Mouse (Mus musculus) cerebellum, adult 2 months (tissue): ENCODE data around the gene Tmem181a. TPM values are rescaled to one million over a fixed set of nuclear protein-coding genes. Genes with fewer than 3 reads are reported as not detected.
"Not testable (repeated sequence)": the region's sequence is repeated elsewhere in the genome, so short reads cannot be mapped to it uniquely, and the experiment has no call there.

ENCODE experiments used
- DNase-seq, 2 experiments: peaks; one replicate each; pipeline ENCODE4 v3.0.0; 2021
- H3K27ac ChIP-seq: fragments of 200-500 bp; 2 replicates; pipeline ENCODE4 v1.5.1; 2012; ENCODE audit warnings: low read length, control low read depth, inconsistent platforms; ENCODE audit not compliant: insufficient read depth
- H3K27me3 ChIP-seq: fragments of 200-500 bp; 2 replicates; pipeline ENCODE4 v1.6.1; 2012; ENCODE audit warnings: inconsistent platforms, mild to moderate bottlenecking, low read length, moderate library complexity; ENCODE audit not compliant: control insufficient read depth, insufficient read depth
- H3K4me1 ChIP-seq: fragments of 200-500 bp; 2 replicates; pipeline ENCODE4 v1.6.1; 2011; ENCODE audit warnings: low read length; ENCODE audit not compliant: control insufficient read depth, insufficient read depth
- H3K4me3 ChIP-seq: fragments of 200-500 bp; replicated peaks from 2 replicates; pipeline ENCODE3; 2011; ENCODE audit warnings: mild to moderate bottlenecking, low read depth, low read length, control low read depth; ENCODE audit not compliant: insufficient read depth
- WGBS: fragments of 180-500 bp; shearing (Covaris S2); methylation state at CpG from one replicate; pipeline ENCODE4 v1.1.7; 2018; 5-methylcytosine and 5-hydroxymethylcytosine counted together
- polyA plus RNA-seq: library from polyadenylated mRNA; depleted of rRNA; stranded (reverse); fragments of >200 nt; gene quantifications from 2 replicates; pipeline ENCODE4 v1.2.3, GENCODE M21; 2012

The Tmem181a gene
- polyA plus RNA-seq, 1 experiment = 83.8 TPM

DNA sequence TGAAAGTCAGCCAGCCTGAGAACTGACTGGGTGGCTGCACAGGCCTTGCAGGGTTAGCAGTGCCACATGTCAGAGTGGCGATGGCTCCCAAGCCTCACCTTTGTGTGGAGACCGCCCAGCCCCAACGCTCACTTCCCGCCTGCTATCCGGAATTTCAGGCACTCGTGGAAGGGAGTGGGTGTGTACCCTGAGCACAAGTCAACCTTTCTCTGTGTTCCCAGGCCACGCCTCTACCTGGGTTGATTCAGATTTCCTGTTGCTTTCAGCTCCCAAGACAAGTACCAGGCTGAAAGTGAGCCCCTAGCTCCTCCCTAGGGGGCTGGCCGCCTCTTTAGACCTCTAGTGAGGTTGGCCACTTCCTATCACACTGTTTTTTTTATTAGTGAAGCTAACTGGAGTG, 22.5 kb downstream of the Tmem181a start:
- 76% methylated on average over 8 of the region's 8 CpGs for WGBS

GRCm38 (mm10) chr17:6279772-6280171, 23.1 kb downstream of the Tmem181a start:
- not testable (repeated sequence) for H3K4me3 ChIP-seq, H3K4me1 ChIP-seq, DNase-seq, H3K27me3 ChIP-seq, H3K27ac ChIP-seq
- WGBS = 82% methylated on average over 10 of the region's 10 CpGs

More for the DNA sequence above, 22.5 kb downstream of the Tmem181a start:
- H3K27ac ChIP-seq, H3K4me1 ChIP-seq, H3K27me3 ChIP-seq, DNase-seq, H3K4me3 ChIP-seq: not testable (repeated sequence)

DNA sequence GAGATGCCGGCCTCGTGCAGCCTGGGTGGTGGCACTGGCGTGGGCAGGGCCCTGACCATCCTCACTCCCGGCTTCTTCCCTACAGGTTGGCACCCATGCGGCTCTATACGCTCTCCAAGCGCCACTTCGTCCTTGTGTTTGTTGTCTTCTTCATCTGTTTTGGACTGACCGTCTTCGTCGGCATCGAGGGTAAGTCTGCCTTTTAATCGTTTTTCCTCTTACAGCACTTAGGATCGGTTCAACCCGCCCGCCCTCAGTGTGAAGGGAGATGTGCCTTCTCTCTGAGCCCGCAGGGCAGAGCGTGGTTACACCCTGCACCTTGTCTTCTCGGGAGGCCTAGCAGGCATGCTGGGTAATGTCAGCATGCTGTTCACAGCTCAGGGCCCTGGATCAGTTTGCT, 23.9 kb downstream of the Tmem181a start:
- H3K4me3 ChIP-seq, H3K27ac ChIP-seq, DNase-seq, H3K27me3 ChIP-seq, H3K4me1 ChIP-seq: not testable (repeated sequence)
- 91% methylated on average over 17 of the region's 19 CpGs for WGBS

DNA sequence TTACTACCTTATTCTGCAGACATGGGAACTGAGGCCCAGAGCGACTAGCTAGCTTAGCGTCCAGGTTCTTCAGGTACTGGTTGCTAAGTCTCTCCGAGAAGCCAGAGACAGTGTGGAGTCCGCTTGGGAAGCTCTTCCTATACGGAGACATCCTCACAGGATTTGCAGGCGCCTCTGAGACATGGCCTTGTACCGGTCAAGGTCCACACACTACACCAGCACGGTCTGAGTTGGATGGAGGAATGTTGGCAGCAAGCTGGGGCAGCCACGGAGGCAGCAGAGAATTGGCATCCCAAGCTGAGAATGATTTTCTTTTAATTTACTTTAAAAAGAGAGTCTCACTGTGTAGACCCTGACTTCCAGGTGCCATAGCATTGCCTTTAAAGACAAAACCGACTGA, 26.5 kb downstream of the Tmem181a start:
- not testable (repeated sequence) for H3K27ac ChIP-seq, DNase-seq, H3K4me3 ChIP-seq, H3K4me1 ChIP-seq, H3K27me3 ChIP-seq
- 84% methylated on average over 8 of the region's 10 CpGs for WGBS

GRCm38 (mm10) chr17:6286169-6286568, 29.5 kb downstream of the Tmem181a start:
- 93% methylated on average over 5 of the region's 5 CpGs for WGBS
- not testable (repeated sequence) for H3K27me3 ChIP-seq, H3K4me3 ChIP-seq, H3K27ac ChIP-seq, DNase-seq, H3K4me1 ChIP-seq

GRCm38 (mm10) chr17:6289045-6289444, 32.4 kb downstream of the Tmem181a start:
- not testable (repeated sequence) for DNase-seq, H3K27ac ChIP-seq, H3K4me1 ChIP-seq, H3K4me3 ChIP-seq, H3K27me3 ChIP-seq
- WGBS = 94% methylated on average over 12 of the region's 12 CpGs

DNA sequence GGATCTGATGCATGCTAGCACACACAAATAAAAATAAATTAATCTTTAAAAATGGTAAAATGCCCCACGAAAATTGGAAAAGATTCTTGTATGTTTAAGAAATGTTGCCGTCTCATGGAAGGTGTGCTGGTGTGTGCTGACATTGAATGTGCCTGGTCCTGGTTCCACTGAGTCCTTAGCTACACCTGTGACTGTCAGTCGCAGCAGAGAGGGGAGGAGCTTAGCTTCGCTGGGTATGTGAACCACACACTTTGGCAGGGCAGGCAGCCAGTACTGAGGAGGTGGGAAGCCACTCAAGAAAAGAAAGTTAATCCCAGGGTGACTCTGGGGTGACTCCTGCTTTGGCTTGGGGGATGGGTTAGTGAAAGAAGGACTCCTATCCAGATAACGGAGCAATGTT, 37.2 kb downstream of the Tmem181a start:
- not testable (repeated sequence) for H3K4me1 ChIP-seq, H3K27me3 ChIP-seq, H3K4me3 ChIP-seq, DNase-seq, H3K27ac ChIP-seq
- WGBS = 100% methylated on average over 1 of the region's 5 CpGs

DNA sequence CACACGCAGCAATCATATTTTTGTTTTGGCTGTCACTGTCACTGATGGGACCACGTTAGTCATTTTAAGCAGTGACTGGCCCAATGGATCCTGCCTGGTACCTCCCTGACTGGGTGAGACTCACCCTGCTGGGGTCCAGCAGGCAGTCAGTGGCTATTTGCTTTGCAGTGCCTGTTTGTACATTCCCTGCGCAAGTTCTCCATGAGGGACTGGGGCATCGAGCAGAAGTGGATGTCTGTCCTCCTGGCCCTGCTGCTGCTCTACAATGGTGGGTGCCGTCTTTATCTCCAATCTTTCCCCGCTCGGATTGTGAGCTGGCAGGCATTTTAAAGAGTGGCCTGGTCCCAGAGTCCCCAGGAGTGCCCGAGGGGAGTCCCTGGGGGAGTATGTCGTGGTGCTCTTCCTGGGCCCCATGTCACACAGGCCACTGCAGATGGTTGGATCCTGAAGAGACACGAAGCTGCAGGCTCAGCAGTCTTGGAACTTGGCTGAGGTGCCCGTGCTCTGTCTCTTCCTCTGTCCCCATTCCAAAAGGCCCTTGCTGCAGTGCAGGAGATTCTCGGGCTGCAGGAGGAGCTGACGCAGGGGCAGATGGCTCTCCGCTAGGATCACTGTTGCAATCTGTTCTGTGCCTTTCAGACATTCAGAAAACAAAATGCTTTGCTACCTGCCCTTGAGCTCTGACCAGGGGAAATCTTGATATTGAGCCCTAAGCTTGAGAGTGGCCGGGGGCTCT, 40.6 kb downstream of the Tmem181a start:
- not testable (repeated sequence) for H3K27me3 ChIP-seq, H3K4me1 ChIP-seq, H3K4me3 ChIP-seq
- 20% methylated on average over 9 of the region's 15 CpGs for WGBS
- H3K27ac ChIP-seq = peak overlapping the region; percentile 80
- peak; percentile 63 to 70 for DNase-seq

DNA sequence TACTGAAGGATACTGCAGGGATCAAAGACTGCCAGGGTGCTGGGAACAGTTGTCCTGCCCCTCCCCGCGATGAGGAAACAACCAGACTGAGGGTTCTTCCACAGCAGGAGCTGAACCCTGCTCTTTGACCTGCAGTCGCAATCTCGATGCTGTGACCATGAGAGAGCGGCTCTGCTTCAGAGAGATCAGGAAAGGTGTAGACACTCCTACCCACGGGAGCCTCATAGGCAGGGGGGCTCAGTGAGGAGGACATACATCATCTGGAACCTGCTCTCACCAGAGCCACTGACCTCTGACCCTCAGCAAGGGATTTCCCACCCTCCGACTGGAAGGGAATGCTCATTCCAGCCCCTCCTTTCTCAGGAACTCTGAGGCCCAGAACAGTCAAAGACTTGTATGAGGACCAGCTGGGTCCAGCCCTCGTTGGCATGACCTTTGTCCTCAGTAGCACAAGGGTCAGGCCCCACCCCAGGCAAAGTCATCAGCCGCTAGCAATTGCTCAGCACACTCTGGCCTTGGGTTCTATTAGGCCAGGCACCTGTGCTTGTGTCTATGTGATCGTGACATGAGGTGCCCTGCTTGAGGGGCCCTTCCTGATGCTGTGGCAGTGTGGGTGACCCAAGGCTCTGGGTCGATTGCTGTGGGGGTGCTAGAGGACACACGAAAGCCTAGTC, 43.7 kb downstream of the Tmem181a start:
- H3K27me3 ChIP-seq, H3K27ac ChIP-seq, H3K4me1 ChIP-seq, H3K4me3 ChIP-seq: not testable (repeated sequence)
- peak; percentile 19 to 28 for DNase-seq
- 69% methylated on average over 9 of the region's 12 CpGs for WGBS

DNA sequence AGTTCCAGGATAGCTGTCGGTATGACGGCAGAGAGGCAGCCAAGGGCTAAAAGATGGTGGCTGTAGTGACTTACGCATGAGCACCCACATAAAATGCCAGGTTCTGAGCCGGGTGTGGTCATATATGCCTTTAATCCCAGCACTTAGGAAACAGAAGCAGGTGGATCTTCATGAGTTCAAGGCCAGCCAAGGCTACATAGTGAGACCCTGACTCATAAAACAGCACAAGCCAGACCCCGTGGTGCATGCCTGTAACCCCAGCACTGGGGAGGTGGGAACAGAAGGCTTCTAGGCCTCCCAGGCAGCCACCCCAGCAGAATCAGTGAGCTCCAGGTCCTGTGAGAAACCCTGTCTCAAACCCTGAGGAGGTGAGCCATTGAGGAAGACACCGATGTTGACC, 48.2 kb downstream of the Tmem181a start:
- WGBS = 70% methylated on average over 5 of the region's 6 CpGs
- not testable (repeated sequence) for H3K4me3 ChIP-seq, H3K27me3 ChIP-seq, H3K4me1 ChIP-seq
- peak in 1 of 2 experiments; percentile 28 for DNase-seq
- 0 out of 2 replicates have a peak overlapping the region, but pooled peaks have one; percentile 30 for H3K27ac ChIP-seq

GRCm38 (mm10) chr17:6305656-6306270, 49.1 kb downstream of the Tmem181a start:
- WGBS = 35% methylated on average over 12 of the region's 12 CpGs
- not testable (repeated sequence) for H3K4me3 ChIP-seq, H3K27me3 ChIP-seq, H3K27ac ChIP-seq, H3K4me1 ChIP-seq
- peak; percentile 20 to 31 for DNase-seq

GRCm38 (mm10) chr17:6306503-6306902, 49.8 kb downstream of the Tmem181a start:
- not testable (repeated sequence) for H3K4me1 ChIP-seq, H3K27me3 ChIP-seq, H3K27ac ChIP-seq, H3K4me3 ChIP-seq
- DNase-seq = peak in 1 of 2 experiments; percentile 14
- 84% methylated on average over 12 of the region's 13 CpGs for WGBS
